ENCODE assay signal across 14 mouse cellular contexts in genomic region chr6:90662148-90662547, GRCm38 (mm10). TPM values are rescaled to one million over a fixed set of nuclear protein-coding genes. Genes with fewer than 3 reads are reported as not detected.
A peak's percentile ranks its signal among the peaks of the same experiment; 100 is the strongest.
DNase-seq lines count a peak whose midpoint lies in the region; ATAC-seq and TF ChIP-seq lines count a peak whose summit lies in the region.
"Had no signal": no experiment of that assay in that cellular context is flagged by ENCODE, and none has a peak within 500 bp of the region (broad histone marks: within the 10 kb centered on the region; RNA-seq: fewer than 3 reads in every experiment).

No protein-coding gene starts in this region.

- H3K4me3 ChIP-seq in forebrain, postnatal 0 days (ENCODE audit: low read depth, low read length): no peak overlapping the region
- no peak overlapping the region for H3K4me3 ChIP-seq in forebrain, embryonic 12.5 days (replicated peaks)
- no peak overlapping the region for H3K4me3 ChIP-seq in midbrain, embryonic 10.5 days
- no peak overlapping the region for H3K4me3 ChIP-seq in midbrain, embryonic 14.5 days (replicated peaks; ENCODE audit: low read depth, low read length)
- H3K4me3 ChIP-seq in hindbrain, embryonic 16.5 days (ENCODE audit: low read length): no peak overlapping the region
- H3K4me3 ChIP-seq: left cerebral cortex, adult 2 months had no signal

- WGBS in forebrain, postnatal 0 days: 96% methylated on average over 5 of the region's 5 CpGs
- 98% methylated on average over 5 of the region's 5 CpGs for WGBS in forebrain, embryonic 12.5 days
- WGBS in midbrain, embryonic 10.5 days: 89% methylated on average over 5 of the region's 5 CpGs
- WGBS in midbrain, embryonic 14.5 days: 96% methylated on average over 5 of the region's 5 CpGs
- 91% methylated on average over 5 of the region's 5 CpGs for WGBS in hindbrain, embryonic 16.5 days

- no peaks in the 10 kb centered on the region for H3K4me1 ChIP-seq in forebrain, postnatal 0 days (ENCODE audit: insufficient read depth)
- H3K4me1 ChIP-seq in forebrain, embryonic 12.5 days: no peaks in the 10 kb centered on the region
- peaks cover 12% of the 10 kb centered on the region; the same call in 1 of the 2 replicates for H3K4me1 ChIP-seq in midbrain, embryonic 10.5 days
- H3K4me1 ChIP-seq in midbrain, embryonic 14.5 days (ENCODE audit: control insufficient read depth, insufficient read depth, low read length): no peaks in the 10 kb centered on the region
- H3K4me1 ChIP-seq in hindbrain, embryonic 16.5 days (ENCODE audit: control insufficient read depth, insufficient read depth, low read depth, low read length): no peaks in the 10 kb centered on the region; the same call in 1 of the 2 replicates

- TF ChIP-seq CTCF in forebrain, postnatal 0 days (IDR thresholded peaks at IDR 0.05; ENCODE audit: low read depth): no peak

- H3K27me3 ChIP-seq in forebrain, postnatal 0 days (ENCODE audit: insufficient read depth, low read length): no peaks in the 10 kb centered on the region
- no peaks in the 10 kb centered on the region for H3K27me3 ChIP-seq in forebrain, embryonic 12.5 days
- H3K27me3 ChIP-seq in midbrain, embryonic 10.5 days (ENCODE audit: low read depth, poor library complexity, severe bottlenecking): no peaks in the 10 kb centered on the region
- no peaks in the 10 kb centered on the region for H3K27me3 ChIP-seq in midbrain, embryonic 14.5 days (ENCODE audit: control insufficient read depth, insufficient read depth, low read length)
- no peaks in the 10 kb centered on the region for H3K27me3 ChIP-seq in hindbrain, embryonic 16.5 days (replicated peaks; ENCODE audit: control insufficient read depth, insufficient read depth, low read length)

- no peak overlapping the region for H3K27ac ChIP-seq in forebrain, postnatal 0 days (ENCODE audit: low read depth, low read length)
- no peak overlapping the region for H3K27ac ChIP-seq in forebrain, embryonic 12.5 days
- peak overlapping the region; percentile 58 for H3K27ac ChIP-seq in midbrain, embryonic 10.5 days (replicated peaks)
- no peak overlapping the region for H3K27ac ChIP-seq in midbrain, embryonic 14.5 days (replicated peaks; ENCODE audit: low read depth, low read length)
- no peak overlapping the region for H3K27ac ChIP-seq in hindbrain, embryonic 16.5 days (ENCODE audit: low read depth, low read length)
- H3K27ac ChIP-seq: left cerebral cortex, adult 2 months had no signal

- no peaks in the 10 kb centered on the region for H3K9me3 ChIP-seq in forebrain, postnatal 0 days (ENCODE audit: low read length)
- no peaks in the 10 kb centered on the region for H3K9me3 ChIP-seq in forebrain, embryonic 12.5 days
- H3K9me3 ChIP-seq in midbrain, embryonic 10.5 days (replicated peaks): no peaks in the 10 kb centered on the region
- H3K9me3 ChIP-seq in midbrain, embryonic 14.5 days (ENCODE audit: control insufficient read depth, low read length): no peaks in the 10 kb centered on the region
- no peaks in the 10 kb centered on the region for H3K9me3 ChIP-seq in hindbrain, embryonic 16.5 days (ENCODE audit: control insufficient read depth, low read length)

- peaks cover 53% of the 10 kb centered on the region for H3K36me3 ChIP-seq in forebrain, postnatal 0 days (ENCODE audit: insufficient read depth)
- peaks cover 61% of the 10 kb centered on the region for H3K36me3 ChIP-seq in forebrain, embryonic 12.5 days (replicated peaks)
- peaks cover 65% of the 10 kb centered on the region for H3K36me3 ChIP-seq in midbrain, embryonic 10.5 days
- H3K36me3 ChIP-seq in midbrain, embryonic 14.5 days (ENCODE audit: control insufficient read depth, insufficient read depth, low read length): peaks cover 58% of the 10 kb centered on the region
- peaks cover 32% of the 10 kb centered on the region for H3K36me3 ChIP-seq in hindbrain, embryonic 16.5 days (ENCODE audit: control insufficient read depth, insufficient read depth, low read length)

- no peak overlapping the region for H3K9ac ChIP-seq in forebrain, postnatal 0 days
- no peak overlapping the region for H3K9ac ChIP-seq in forebrain, embryonic 12.5 days
- no peak overlapping the region for H3K9ac ChIP-seq in midbrain, embryonic 14.5 days (replicated peaks; ENCODE audit: low read length)
- H3K9ac ChIP-seq in hindbrain, embryonic 16.5 days (ENCODE audit: low read depth, low read length): no peak overlapping the region

- no peak for DNase-seq in forebrain, postnatal 0 days
- DNase-seq in midbrain, embryonic 10.5 days (ENCODE audit: low spot score): no peak
- DNase-seq in midbrain, embryonic 14.5 days: no peak
- peak; percentile 42 for DNase-seq in adrenal gland, postnatal 14 days
- DNase-seq in thymus, postnatal 25 days: no peak
- DNase-seq in thymus, postnatal 4 days: no peak
- DNase-seq: cerebellum, adult 8-10 months; embryo, embryonic 11 days; kidney, adult 8-10 months; lung, adult 2 months; thymus, adult 2 months had no signal

- H3K4me2 ChIP-seq in forebrain, postnatal 0 days (ENCODE audit: low read depth): no peak overlapping the region
- H3K4me2 ChIP-seq in forebrain, embryonic 12.5 days: no peak overlapping the region
- no peak overlapping the region for H3K4me2 ChIP-seq in midbrain, embryonic 14.5 days (ENCODE audit: low read length)
- H3K4me2 ChIP-seq in hindbrain, embryonic 16.5 days (ENCODE audit: low read length): no peak overlapping the region

- ATAC-seq in forebrain, postnatal 0 days: peak; percentile 5; the same call in 1 of the 2 replicates
- no peak for ATAC-seq in forebrain, embryonic 12.5 days (ENCODE audit: low FRiP score)
- no peak; the same call in 1 of the 2 replicates for ATAC-seq in midbrain, embryonic 14.5 days (ENCODE audit: low FRiP score, low TSS enrichment)
- 0 out of 2 replicates have a peak, but pooled peaks have one; percentile 12 for ATAC-seq in hindbrain, embryonic 16.5 days

RNA-seq across cellular contexts. Expression of gene Slc41a3, which starts 57.6 kb away (rescaled TPM):
- 4.7 and 7.9 TPM in 2 replicates for total RNA-seq in forebrain, postnatal 0 days (2014; rRNA removed)
- 5.1 and 9.4 TPM in 2 replicates for polyA plus RNA-seq in forebrain, postnatal 0 days (2015; fragmentation: Nextera tagmentation; extraction: Ambion mirVana)
- polyA plus RNA-seq in forebrain, embryonic 12.5 days (2016; fragmentation: Nextera tagmentation; extraction: Ambion mirVana): 2.0 and 2.1 TPM in 2 replicates
- polyA plus RNA-seq in midbrain, embryonic 10.5 days (2016; fragmentation: Nextera tagmentation; extraction: Ambion mirVana): 2.2 and 3.5 TPM in 2 replicates
- 4.7 and 5.3 TPM in 2 replicates for polyA plus RNA-seq in midbrain, embryonic 14.5 days (2014; fragmentation: Nextera tagmentation; extraction: Ambion mirVana)
- total RNA-seq in adrenal gland, postnatal 14 days (2021): 21.4 and 25.2 TPM in 2 replicates
- 9.8 and 12.7 TPM in 2 replicates for polyA plus RNA-seq in hindbrain, embryonic 16.5 days (2015; fragmentation: Nextera tagmentation; extraction: Ambion mirVana)

Comparison
In these comparisons a context has a peak if more than half of its experiments do, and no peak if none do; other contexts are left out.
1. ATAC-seq: peak in forebrain, postnatal 0 days (single experiment) and hindbrain, embryonic 16.5 days (single experiment); none in forebrain, embryonic 12.5 days (single experiment) and midbrain, embryonic 14.5 days (single experiment).